Mouse (Mus musculus) kidney, postnatal 14 days (tissue): ENCODE measurements at regions not wholly inside any gene's neighbourhood (a gene's known extent, or its start where the extent isn't known, plus 50 kb on each side); places are given as distances from the start of the nearest gene placed in this dataset.
A peak's percentile ranks its signal among the peaks of the same experiment; 100 is the strongest.

Source experiments
- DNase-seq: peaks from one replicate; pipeline ENCODE4 v3.0.0; 2022; ENCODE audit warnings: mixed read lengths

DNA sequence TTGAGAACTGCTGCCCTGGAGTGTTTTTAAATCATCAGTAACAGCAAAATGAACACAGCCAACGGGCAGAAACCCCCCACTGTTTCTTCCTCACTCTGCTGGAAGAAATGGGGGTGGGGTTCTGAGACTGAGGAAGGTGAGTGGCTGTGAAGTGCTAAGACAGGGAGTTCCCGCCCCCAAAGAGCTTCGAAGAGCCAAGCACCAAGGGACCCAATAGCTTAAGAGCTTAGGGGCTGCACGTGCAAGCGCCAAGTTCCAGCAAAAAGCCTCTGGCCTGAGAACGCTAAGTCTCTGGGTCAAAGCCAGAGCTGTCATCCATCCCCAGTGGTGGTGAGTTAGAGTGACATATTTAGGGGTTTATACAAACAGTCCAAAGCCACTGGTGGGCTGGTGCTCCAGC is 55.1 kb upstream of the Pcbd1 start:
- no peak for DNase-seq

DNA sequence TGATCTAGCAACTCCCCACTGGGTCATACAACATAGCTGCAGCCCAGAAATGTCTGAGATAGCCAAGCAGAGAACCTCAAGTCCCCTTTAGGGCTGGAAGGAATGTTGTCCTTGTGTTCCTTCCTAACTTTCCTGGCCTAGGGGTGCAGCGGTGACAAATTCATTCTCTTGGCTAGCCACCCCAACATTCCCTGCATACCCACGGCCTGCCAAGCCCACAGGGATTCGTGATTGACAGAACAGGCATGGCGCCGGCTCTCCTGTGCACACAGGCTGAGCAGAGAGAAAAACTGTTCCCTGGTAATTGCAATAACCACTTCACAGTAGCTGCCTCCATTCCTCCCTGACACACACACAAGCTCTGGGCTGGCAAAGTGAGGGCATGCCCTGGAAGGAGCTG is 60.5 kb upstream of the Pcbd1 start:
- DNase-seq: no peak

GRCm38 (mm10) chr10:61027215-61027614 is 61.9 kb upstream of the Pcbd1 start:
- DNase-seq: no peak

GRCm38 (mm10) chr10:61025061-61025460 is 64.1 kb upstream of the Pcbd1 start:
- no peak for DNase-seq

GRCm38 (mm10) chr10:61024166-61024565 is 65.0 kb upstream of the Pcbd1 start:
- DNase-seq: peak; percentile 11

DNA sequence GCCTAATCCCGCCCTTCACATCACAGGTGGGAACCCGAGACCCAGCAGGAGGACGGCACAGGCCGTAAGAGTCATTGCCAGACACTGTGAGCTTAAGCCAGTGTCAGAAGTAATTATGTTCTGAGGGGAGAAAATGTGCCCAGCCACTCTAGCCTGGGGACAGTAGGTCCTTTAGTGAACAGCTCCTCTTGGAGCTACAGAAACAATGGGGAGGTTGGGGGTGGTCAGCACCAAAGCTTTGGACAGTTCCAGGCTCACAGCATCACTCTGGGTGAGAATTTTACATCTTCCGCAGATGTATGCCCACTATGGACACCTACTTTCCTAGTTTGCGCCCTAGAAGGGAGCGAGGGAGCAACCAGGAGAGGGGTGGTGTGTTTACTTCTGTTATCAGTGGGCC is 65.7 kb upstream of the Pcbd1 start:
- DNase-seq: peak; percentile 21

DNA sequence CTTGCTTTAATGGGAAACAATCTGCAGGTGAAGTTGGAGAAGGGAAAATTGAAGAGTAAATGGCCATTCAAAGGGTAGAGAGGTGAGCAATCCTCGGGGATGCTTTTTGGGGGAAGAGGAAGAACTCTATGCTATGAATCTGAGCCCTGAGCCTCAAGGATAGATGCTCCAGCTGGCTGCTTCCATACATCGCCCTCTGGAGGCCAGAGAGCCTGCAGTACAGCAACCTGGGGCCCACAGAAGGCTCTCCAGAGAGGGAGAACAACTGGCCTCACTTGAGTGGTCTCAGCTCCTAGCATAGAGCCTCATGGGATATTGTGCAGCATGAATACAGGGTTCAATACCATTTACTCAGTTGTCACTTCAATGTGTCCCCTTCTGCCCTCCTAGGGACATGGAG is 69.6 kb upstream of the Pcbd1 start:
- no peak for DNase-seq

- no peak for DNase-seq
These were observed 76.9 kb upstream of the Pcbd1 start for GRCm38 (mm10) chr10:61012199-61012695.

GRCm38 (mm10) chr10:61010697-61011096 is 78.4 kb upstream of the Pcbd1 start:
- DNase-seq: no peak

DNA sequence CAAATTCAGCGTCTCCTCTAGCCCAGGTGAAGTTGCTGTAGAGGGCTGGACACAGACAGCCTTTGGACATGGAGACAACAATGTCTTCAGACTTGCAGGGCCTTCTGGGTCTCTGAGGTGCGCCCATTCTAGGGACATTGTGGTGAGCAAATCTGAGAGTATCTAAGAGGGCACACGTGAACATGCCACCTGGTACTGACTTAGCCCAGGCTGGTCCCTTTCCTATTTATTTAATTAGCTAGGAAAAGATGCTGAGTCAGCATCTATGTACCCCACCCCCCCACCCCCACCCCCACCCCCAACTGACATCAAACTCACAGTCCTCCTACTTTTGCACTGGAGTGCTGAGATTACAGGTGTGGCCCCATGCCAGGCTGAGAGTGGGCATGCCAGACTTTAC is 81.7 kb upstream of the Pcbd1 start:
- no peak for DNase-seq

GRCm38 (mm10) chr10:61001745-61002160 is 87.4 kb upstream of the Pcbd1 start:
- DNase-seq: no peak

DNA sequence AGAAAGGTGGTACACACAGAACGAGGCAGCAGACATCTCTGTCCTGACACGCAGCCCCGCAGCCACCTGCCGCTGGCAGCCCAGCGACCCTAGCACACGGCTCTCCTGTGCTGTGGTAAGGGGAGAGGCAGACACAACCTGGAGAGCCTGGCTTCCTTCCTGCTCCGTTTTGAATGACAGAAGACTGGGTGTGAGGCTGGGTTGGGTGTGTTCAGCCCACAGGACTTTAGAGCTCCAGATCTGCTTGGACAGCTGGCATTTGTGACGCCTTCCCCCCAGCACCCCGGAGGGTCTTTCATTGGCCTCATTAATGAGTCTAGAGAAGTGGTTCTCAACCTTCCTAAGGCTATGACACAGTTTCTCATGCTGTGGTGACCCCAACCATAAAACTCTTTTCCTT is 91.7 kb upstream of the Pcbd1 start:
- DNase-seq: no peak

DNA sequence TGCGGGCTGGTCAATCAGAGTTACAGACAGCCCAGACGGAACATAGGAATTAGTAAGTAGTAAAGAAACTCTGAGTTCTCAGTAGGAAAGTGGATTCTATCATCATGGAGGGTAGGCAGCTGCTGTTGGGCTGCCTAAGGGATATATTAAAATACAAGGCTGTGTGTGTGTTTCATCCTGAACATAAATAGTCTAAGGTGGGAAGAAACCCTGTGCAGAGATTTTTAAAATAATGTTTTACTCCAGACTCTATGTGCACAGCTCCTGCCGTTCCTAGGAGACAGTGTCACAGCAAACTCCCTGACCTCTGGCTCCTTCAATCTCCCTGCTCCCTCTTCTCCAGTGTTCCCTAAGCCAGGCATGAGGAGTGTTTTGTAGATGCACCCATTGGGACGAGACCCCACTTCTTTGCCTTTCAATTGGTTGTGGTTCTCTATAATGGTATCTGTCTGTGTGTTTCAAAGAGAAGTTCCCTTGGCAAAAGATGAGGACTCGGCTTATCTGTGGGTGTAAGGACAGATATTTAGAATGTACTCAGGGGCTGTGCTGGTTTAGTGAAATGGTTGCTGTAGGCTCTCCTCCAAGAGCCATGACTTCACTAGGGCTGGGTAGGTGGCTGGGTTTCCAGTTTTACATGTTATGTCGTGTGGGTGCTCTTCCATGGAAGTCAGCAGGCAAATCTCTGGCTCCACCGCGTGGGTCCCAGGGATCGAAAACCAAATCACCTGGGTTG is 93.1 kb upstream of the Pcbd1 start:
- DNase-seq: no peak

GRCm38 (mm10) chr10:60985109-60985576 is 104.0 kb upstream of the Pcbd1 start:
- peak; percentile 46 for DNase-seq

- DNase-seq: no peak
These were observed 107.4 kb upstream of the Pcbd1 start for GRCm38 (mm10) chr10:60981770-60982169.

DNA sequence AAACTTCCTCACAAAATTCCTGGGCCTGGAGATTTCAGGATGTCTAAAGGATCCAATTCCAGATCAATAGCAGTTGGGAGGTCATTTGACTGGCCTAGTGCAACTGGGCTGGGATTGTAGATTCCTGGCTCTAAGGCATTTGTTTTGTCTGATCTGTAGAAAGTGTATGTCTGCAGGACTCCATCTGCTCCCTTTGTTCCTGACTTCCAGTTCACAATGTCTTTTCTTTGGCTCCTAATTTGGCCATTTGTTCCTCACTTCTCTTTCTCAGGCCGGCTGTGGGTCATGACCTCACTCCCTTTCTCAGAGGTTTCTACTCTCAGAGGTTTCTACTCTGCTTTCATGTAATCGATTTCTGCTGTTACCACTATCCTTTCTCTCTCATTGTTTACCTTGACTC is 115.5 kb upstream of the Pcbd1 start:
- no peak for DNase-seq

- DNase-seq: no peak
These were observed 124.3 kb upstream of the Pcbd1 start for GRCm38 (mm10) chr10:60964843-60965242.

DNA sequence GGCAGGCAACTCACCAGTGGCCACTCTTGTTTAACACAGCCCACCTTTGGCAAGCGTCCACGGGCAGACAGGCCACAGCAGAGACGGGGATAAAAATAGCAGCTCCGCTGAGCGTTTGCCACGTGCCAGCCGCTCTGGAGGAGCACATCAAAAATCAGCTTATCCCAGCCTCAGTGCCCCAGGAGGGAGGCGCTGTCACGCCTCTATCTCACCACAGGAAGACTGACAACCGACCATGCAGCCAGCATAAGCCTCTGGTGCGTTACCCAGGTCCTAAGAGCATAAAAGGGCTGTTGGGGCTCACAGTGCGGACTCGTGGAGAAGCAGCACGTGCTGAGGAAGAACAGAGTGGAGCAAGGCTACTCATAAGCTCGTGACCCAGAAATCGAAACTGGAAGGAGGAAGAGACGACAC is 126.4 kb upstream of the Unc5b start:
- DNase-seq: peak; percentile 17

DNA sequence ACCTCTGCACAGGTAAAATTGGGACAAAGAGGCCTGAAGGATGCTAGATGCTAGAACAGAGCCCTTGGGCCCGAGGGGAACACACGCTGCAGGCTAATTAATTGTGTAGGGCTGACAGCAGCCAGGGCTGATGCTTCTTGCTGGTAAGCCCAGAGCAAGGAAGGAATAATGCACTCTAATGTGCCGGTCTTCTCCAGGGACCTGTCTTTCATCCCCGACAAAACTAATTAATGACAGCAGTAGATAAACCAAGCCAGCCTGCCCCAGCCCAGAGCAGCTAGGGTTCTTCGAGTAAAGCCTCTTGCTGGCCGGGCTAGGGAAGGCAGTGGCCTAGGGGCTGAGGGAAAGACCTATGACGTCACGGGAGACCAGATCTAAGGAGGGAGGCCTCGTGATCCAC is 124.1 kb upstream of the Unc5b start:
- DNase-seq: no peak

DNA sequence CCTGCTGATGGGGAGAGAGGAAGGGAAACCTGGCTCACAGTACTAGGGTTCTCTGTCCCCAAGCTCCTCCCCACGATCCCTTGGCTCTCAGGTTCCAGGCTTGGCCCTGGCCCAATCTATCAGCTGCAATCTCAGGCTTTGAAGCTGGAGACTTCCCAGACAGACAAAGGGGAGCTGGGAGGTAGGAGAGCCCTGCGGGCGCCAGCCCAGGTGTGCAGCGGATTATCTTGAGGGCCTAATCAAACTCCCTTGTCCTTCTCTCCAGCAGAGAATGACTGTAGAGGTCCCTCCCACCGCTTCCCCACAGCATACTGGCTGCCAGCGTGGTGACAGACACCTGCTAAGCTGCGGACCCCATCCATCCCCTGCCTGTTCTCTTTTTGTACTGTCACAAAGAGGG is 121.1 kb upstream of the Unc5b start:
- DNase-seq: no peak

DNA sequence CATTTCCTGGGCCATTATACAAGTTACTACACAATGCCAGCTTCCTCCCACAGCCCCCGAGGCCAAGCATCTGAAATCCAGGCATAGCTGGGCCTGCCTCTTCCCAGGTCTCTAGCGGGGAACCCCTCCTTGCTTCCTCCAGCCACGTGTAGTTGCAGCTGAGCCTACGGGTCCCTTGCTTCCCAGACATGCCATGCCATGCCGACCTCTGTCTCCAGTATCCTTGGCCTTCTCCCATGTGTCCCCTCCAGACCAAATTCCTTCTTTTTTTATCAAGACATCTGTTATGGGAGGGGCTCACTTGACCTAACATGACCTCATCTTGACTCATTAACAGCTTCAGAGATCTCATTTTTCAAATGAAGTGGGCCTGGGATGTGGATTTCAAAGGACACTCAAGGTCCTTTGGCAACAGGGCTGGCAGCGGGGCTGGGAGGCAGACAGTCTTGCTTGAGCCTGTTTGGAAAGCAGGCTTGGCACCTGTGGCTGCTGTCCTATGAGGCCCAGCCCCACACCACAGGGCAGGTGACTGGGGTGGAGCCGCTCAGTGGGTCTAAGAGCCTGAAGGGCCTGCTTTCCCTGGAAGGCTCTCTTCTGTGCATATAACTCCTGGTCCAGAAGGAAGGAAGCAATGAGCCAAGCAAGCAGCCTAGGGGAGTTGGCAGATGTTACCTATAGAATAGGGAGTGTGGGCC is 117.7 kb upstream of the Unc5b start:
- DNase-seq: no peak

DNA sequence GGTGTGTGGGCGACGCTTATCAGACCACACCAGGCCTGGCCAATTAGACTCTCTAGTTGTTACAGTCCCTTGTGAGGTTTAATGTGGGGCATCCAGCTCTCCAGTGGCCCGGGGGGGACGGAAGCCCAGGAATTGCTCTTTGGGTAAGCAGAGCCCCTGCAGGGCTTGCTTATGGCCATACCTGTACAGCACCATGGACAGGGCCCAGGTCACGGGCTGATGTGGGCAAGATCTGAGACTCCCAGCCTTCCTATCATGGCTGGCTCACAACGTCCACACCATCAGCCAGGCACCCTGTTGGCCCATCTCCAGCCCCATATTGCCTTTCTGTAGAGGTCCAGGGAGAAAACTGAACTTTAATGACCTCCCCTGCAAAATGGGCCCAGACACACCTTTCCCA is 111.7 kb upstream of the Unc5b start:
- DNase-seq: no peak

- no peak for DNase-seq
These were observed 107.4 kb upstream of the Unc5b start for GRCm38 (mm10) chr10:60938749-60939148.

DNA sequence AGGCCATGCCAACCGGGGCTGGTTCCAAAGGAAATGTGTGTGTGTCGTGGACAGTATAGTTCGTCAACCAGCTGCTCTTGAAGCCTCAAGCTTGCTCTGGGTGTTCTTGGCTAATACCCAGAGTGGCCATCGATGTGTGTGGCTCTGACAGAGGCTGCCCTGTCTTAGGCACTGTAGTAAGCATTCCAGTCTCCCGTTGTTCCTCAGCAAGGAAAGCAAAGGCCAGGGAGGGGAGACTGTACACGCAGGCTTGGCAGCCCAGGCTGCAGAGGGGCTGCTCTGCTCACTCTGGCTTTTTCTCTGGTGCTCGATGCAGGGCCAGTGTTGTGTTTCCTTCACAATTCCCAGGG is 106.1 kb upstream of the Unc5b start:
- DNase-seq: no peak
